Mouse (Mus musculus) bone marrow, adult 2 months (tissue): ENCODE results near the gene Lpin2. TPM values are rescaled to one million over a fixed set of nuclear protein-coding genes. Genes with fewer than 3 reads are reported as not detected.

Experiments used
- H3K27ac ChIP-seq: fragments of 200-500 bp; 2 replicates; pipeline ENCODE4 v1.5.1; 2012; ENCODE audit warnings: low read depth, mild to moderate bottlenecking, control low read depth, inconsistent platforms, low read length; ENCODE audit not compliant: control insufficient read depth, poor library complexity, insufficient read depth
- H3K4me1 ChIP-seq: fragments of 200-500 bp; 2 replicates; pipeline ENCODE4 v1.6.1; 2011; ENCODE audit warnings: low read length; ENCODE audit not compliant: control insufficient read depth, insufficient read depth
- H3K4me3 ChIP-seq: fragments of 200-500 bp; replicated peaks from 2 replicates; pipeline ENCODE3; 2011; ENCODE audit warnings: mild to moderate bottlenecking, low read depth, low read length, control low read depth; ENCODE audit not compliant: control insufficient read depth
- CTCF ChIP-seq: fragments of 200-500 bp; IDR thresholded peaks from 2 replicates; pipeline ENCODE4 v1.5.1; 2011; ENCODE audit warnings: low read length, control low read depth; ENCODE audit not compliant: control insufficient read depth, insufficient read depth
- POLR2A ChIP-seq: fragments of 200-500 bp; IDR thresholded peaks from 2 replicates; pipeline ENCODE4 v1.6.1; 2011; ENCODE audit warnings: low read depth, mild to moderate bottlenecking, control low read depth, low read length, borderline replicate concordance; ENCODE audit not compliant: control insufficient read depth
- WGBS: fragments of 180-500 bp; shearing (Covaris S2); methylation state at CpG from one replicate; pipeline ENCODE4 v1.1.7; 2018; 5-methylcytosine and 5-hydroxymethylcytosine counted together
- polyA plus RNA-seq: library from polyadenylated mRNA; stranded (reverse); fragments of >200 nt; gene quantifications from 2 replicates; pipeline ENCODE4 v1.2.4, GENCODE M21; 2011; ENCODE audit warnings: low replicate concordance; ENCODE audit not compliant: missing spikeins, insufficient read depth, insufficient read length

The Lpin2 gene
- 38.3 and 70.4 TPM in 2 replicates for polyA plus RNA-seq

- Histone ChIP-seq H3K27ac (peak within 1 kb of the TSS; percentile 72), H3K4me1 (peaks cover 5% of the 10 kb centered on the region), H3K4me3 (peak within 1 kb of the TSS; percentile 84)
- WGBS: 2% methylated on average over 6 of the region's 6 CpGs
- TF ChIP-seq CTCF (no peak), POLR2A (no peak)
Measured at GRCm38 (mm10) chr17:71182211-71182721, at the start of gene Lpin2. TSS of gene Lpin2 (plus strand) at chr17:71182560.

- H3K27ac ChIP-seq: no peak overlapping the region; the same call in 1 of the 2 replicates
Measured at GRCm38 (mm10) chr17:71132856-71133439, 49.4 kb upstream of the Lpin2 start.

GRCm38 (mm10) chr17:71134441-71134955 lies 47.9 kb upstream of the Lpin2 start:
- TF ChIP-seq POLR2A: no peak
- no peak for TF ChIP-seq CTCF
- Histone ChIP-seq H3K27ac (0 out of 2 replicates have a peak overlapping the region, but pooled peaks have one; percentile 5), H3K4me1 (peaks cover 6% of the 10 kb centered on the region), H3K4me3 (no peak overlapping the region)
- WGBS: 72% methylated on average over 3 of the region's 3 CpGs

More at GRCm38 (mm10) chr17:71132856-71133439, 49.4 kb upstream of the Lpin2 start:
- Histone ChIP-seq H3K4me1 (peaks cover 6% of the 10 kb centered on the region), H3K4me3 (no peak overlapping the region)
- TF ChIP-seq POLR2A (no peak), CTCF (no peak)
- 46% methylated on average over 11 of the region's 11 CpGs for WGBS

- Histone ChIP-seq H3K4me3 (no peak overlapping the region), H3K27ac (no peak overlapping the region), H3K4me1 (peaks cover 6% of the 10 kb centered on the region)
- TF ChIP-seq CTCF (no peak), POLR2A (no peak)
- WGBS: 12% methylated on average over 5 of the region's 5 CpGs
Measured at GRCm38 (mm10) chr17:71135108-71135507, 47.3 kb upstream of the Lpin2 start.

GRCm38 (mm10) chr17:71135866-71136265 lies 46.5 kb upstream of the Lpin2 start:
- H3K4me3 ChIP-seq: no peak overlapping the region
- no peak overlapping the region for H3K27ac ChIP-seq
- 72% methylated on average over 5 of the region's 5 CpGs for WGBS
- H3K4me1 ChIP-seq: peaks cover 6% of the 10 kb centered on the region
- TF ChIP-seq POLR2A: no peak
- TF ChIP-seq CTCF: no peak

- WGBS: 66% methylated on average over 16 of the region's 16 CpGs
- peaks cover 6% of the 10 kb centered on the region for H3K4me1 ChIP-seq
- no peak overlapping the region for H3K4me3 ChIP-seq
- H3K27ac ChIP-seq: no peak overlapping the region
- TF ChIP-seq CTCF (no peak), POLR2A (no peak)
Measured at GRCm38 (mm10) chr17:71136384-71137333, 45.7 kb upstream of the Lpin2 start.

GRCm38 (mm10) chr17:71137334-71137721 lies 45.0 kb upstream of the Lpin2 start:
- no peak for TF ChIP-seq POLR2A
- no peak for TF ChIP-seq CTCF
- H3K4me1 ChIP-seq: peaks cover 6% of the 10 kb centered on the region
- H3K4me3 ChIP-seq: no peak overlapping the region
- H3K27ac ChIP-seq: no peak overlapping the region
- 89% methylated on average over 2 of the region's 2 CpGs for WGBS

GRCm38 (mm10) chr17:71142068-71142467 lies 40.3 kb upstream of the Lpin2 start:
- TF ChIP-seq POLR2A (no peak), CTCF (no peak)
- Histone ChIP-seq H3K27ac (no peak overlapping the region), H3K4me1 (peaks cover 1% of the 10 kb centered on the region; the same call in 1 of the 2 replicates), H3K4me3 (no peak overlapping the region)
- WGBS: 72% methylated on average over 4 of the region's 4 CpGs
